Mouse (Mus musculus) cerebellum, adult 18-20 months (tissue): ENCODE data around the gene Tenm3.
"Not testable (repeated sequence)": the region's sequence is repeated elsewhere in the genome, so short reads cannot be mapped to it uniquely, and the experiment has no call there.

Source experiments
- DNase-seq, 2 experiments: peaks; one replicate each; pipeline ENCODE4 v3.0.0; 2021

The Tenm3 gene

GRCm38 (mm10) chr8:48180146-48180545, 663.6 kb downstream of the Tenm3 start:
- DNase-seq = not testable (repeated sequence)

- DNase-seq = no peak
Observed at GRCm38 (mm10) chr8:48178993-48179392, 664.8 kb downstream of the Tenm3 start.

- DNase-seq = no peak
Observed at GRCm38 (mm10) chr8:48177876-48178275, 665.9 kb downstream of the Tenm3 start.
